Mouse (Mus musculus): Measurements from ENCODE around the gene Xrn2. TPM values are rescaled to one million over a fixed set of nuclear protein-coding genes. Genes with fewer than 3 reads are reported as not detected.

Gene Xrn2
- polyA plus RNA-seq, 1 experiment from 2014 or later, result 110 TPM

- H3K27me3 ChIP-seq (ENCODE audit: control insufficient read depth, insufficient read depth, low read length), result no peaks in the 10 kb centered on the region
- ATAC-seq (replicated peaks; ENCODE audit: low FRiP score), result no peak
Observed at GRCm38 (mm10) chr2:147023560-147023959, 10.8 kb downstream of the Xrn2 start.

GRCm38 (mm10) chr2:147033065-147033464, 20.3 kb downstream of the Xrn2 start:
- Histone ChIP-seq H3K4me1 (replicated peaks; ENCODE audit: control insufficient read depth, insufficient read depth, low read length) (no peaks in the 10 kb centered on the region), H3K9me3 (ENCODE audit: control insufficient read depth, low read length) (no peaks in the 10 kb centered on the region), H3K36me3 (ENCODE audit: control insufficient read depth, insufficient read depth, low read length) (no peaks in the 10 kb centered on the region; the same call in 1 of the 2 replicates), H3K9ac (ENCODE audit: low read length) (no peak overlapping the region), H3K4me2 (ENCODE audit: low read depth, low read length, severe bottlenecking) (no peak overlapping the region), H3K27me3 (ENCODE audit: control insufficient read depth, insufficient read depth, low read length) (no peaks in the 10 kb centered on the region), H3K4me3 (ENCODE audit: low read depth, low read length) (no peak overlapping the region), H3K27ac (ENCODE audit: low read depth, low read length) (no peak overlapping the region)
- DNase-seq (ENCODE audit: low spot score) (no peak), ATAC-seq (replicated peaks; ENCODE audit: low FRiP score) (no peak)
- 48% methylated on average over 2 of the region's 2 CpGs for WGBS

More at GRCm38 (mm10) chr2:147023560-147023959, 10.8 kb downstream of the Xrn2 start:
- Histone ChIP-seq H3K9me3 (ENCODE audit: control insufficient read depth, low read length) (no peaks in the 10 kb centered on the region), H3K27ac (ENCODE audit: low read depth, low read length) (no peak overlapping the region), H3K4me2 (ENCODE audit: low read depth, low read length, severe bottlenecking) (no peak overlapping the region), H3K36me3 (ENCODE audit: control insufficient read depth, insufficient read depth, low read length) (no peaks in the 10 kb centered on the region; the same call in 1 of the 2 replicates), H3K4me1 (replicated peaks; ENCODE audit: control insufficient read depth, insufficient read depth, low read length) (no peaks in the 10 kb centered on the region), H3K9ac (ENCODE audit: low read length) (no peak overlapping the region), H3K4me3 (ENCODE audit: low read depth, low read length) (no peak overlapping the region)
- WGBS, result 93% methylated on average over 4 of the region's 4 CpGs
- no peak for DNase-seq (ENCODE audit: low spot score)

GRCm38 (mm10) chr2:147035864-147036263, 23.1 kb downstream of the Xrn2 start:
- 96% methylated on average over 2 of the region's 2 CpGs for WGBS
- Histone ChIP-seq H3K4me2 (ENCODE audit: low read depth, low read length, severe bottlenecking) (no peak overlapping the region), H3K36me3 (ENCODE audit: control insufficient read depth, insufficient read depth, low read length) (no peaks in the 10 kb centered on the region; the same call in 1 of the 2 replicates), H3K27ac (ENCODE audit: low read depth, low read length) (no peak overlapping the region), H3K9ac (ENCODE audit: low read length) (no peak overlapping the region), H3K27me3 (ENCODE audit: control insufficient read depth, insufficient read depth, low read length) (no peaks in the 10 kb centered on the region), H3K4me3 (ENCODE audit: low read depth, low read length) (no peak overlapping the region), H3K4me1 (replicated peaks; ENCODE audit: control insufficient read depth, insufficient read depth, low read length) (no peaks in the 10 kb centered on the region), H3K9me3 (ENCODE audit: control insufficient read depth, low read length) (no peaks in the 10 kb centered on the region)
- DNase-seq (ENCODE audit: low spot score) (no peak), ATAC-seq (replicated peaks; ENCODE audit: low FRiP score) (no peak)

- Histone ChIP-seq H3K36me3 (ENCODE audit: control insufficient read depth, insufficient read depth, low read length) (peaks cover 3% of the 10 kb centered on the region), H3K9ac (ENCODE audit: low read length) (no peak overlapping the region), H3K4me1 (replicated peaks; ENCODE audit: control insufficient read depth, insufficient read depth, low read length) (no peaks in the 10 kb centered on the region), H3K4me3 (ENCODE audit: low read depth, low read length) (no peak overlapping the region), H3K27me3 (ENCODE audit: control insufficient read depth, insufficient read depth, low read length) (no peaks in the 10 kb centered on the region), H3K9me3 (ENCODE audit: control insufficient read depth, low read length) (no peaks in the 10 kb centered on the region), H3K4me2 (ENCODE audit: low read depth, low read length, severe bottlenecking) (no peak overlapping the region), H3K27ac (ENCODE audit: low read depth, low read length) (no peak overlapping the region)
- 96% methylated on average over 3 of the region's 3 CpGs for WGBS
- DNase-seq (ENCODE audit: low spot score), result no peak
- ATAC-seq (replicated peaks; ENCODE audit: low FRiP score), result no peak
Observed at GRCm38 (mm10) chr2:147047051-147047450, 34.3 kb downstream of the Xrn2 start.

GRCm38 (mm10) chr2:147053229-147053892, 40.6 kb downstream of the Xrn2 start:
- WGBS, result 93% methylated on average over 2 of the region's 2 CpGs
- Histone ChIP-seq H3K27ac (ENCODE audit: low read depth, low read length) (no peak overlapping the region), H3K9ac (ENCODE audit: low read length) (no peak overlapping the region), H3K36me3 (ENCODE audit: control insufficient read depth, insufficient read depth, low read length) (peaks cover 6% of the 10 kb centered on the region), H3K9me3 (ENCODE audit: control insufficient read depth, low read length) (no peaks in the 10 kb centered on the region), H3K4me2 (ENCODE audit: low read depth, low read length, severe bottlenecking) (no peak overlapping the region), H3K4me3 (ENCODE audit: low read depth, low read length) (no peak overlapping the region), H3K27me3 (ENCODE audit: control insufficient read depth, insufficient read depth, low read length) (no peaks in the 10 kb centered on the region), H3K4me1 (replicated peaks; ENCODE audit: control insufficient read depth, insufficient read depth, low read length) (no peaks in the 10 kb centered on the region)
- no peak for ATAC-seq (replicated peaks; ENCODE audit: low FRiP score)
- no peak for DNase-seq (ENCODE audit: low spot score)

GRCm38 (mm10) chr2:147067480-147068246, 54.9 kb downstream of the Xrn2 start:
- no peak overlapping the region for H3K4me3 ChIP-seq (ENCODE audit: low read depth, low read length)
- DNase-seq (ENCODE audit: low spot score), result no peak

GRCm38 (mm10) chr2:147069077-147069476, 56.3 kb downstream of the Xrn2 start:
- DNase-seq (ENCODE audit: low spot score), result no peak
- peak; percentile 63 for ATAC-seq (replicated peaks; ENCODE audit: low FRiP score)
- H3K9me3 ChIP-seq (ENCODE audit: control insufficient read depth, low read length), result no peaks in the 10 kb centered on the region
- H3K4me1 ChIP-seq (replicated peaks; ENCODE audit: control insufficient read depth, insufficient read depth, low read length), result peaks cover 5% of the 10 kb centered on the region; the same call in 1 of the 2 replicates
- peaks cover 2% of the 10 kb centered on the region for H3K27me3 ChIP-seq (ENCODE audit: control insufficient read depth, insufficient read depth, low read length)
- no peaks in the 10 kb centered on the region; the same call in 1 of the 2 replicates for H3K36me3 ChIP-seq (ENCODE audit: control insufficient read depth, insufficient read depth, low read length)
- no peak overlapping the region for H3K4me2 ChIP-seq (ENCODE audit: low read depth, low read length, severe bottlenecking)
- 20% methylated on average over 1 of the region's 1 CpGs for WGBS
- H3K27ac ChIP-seq (ENCODE audit: low read depth, low read length), result no peak overlapping the region
- no peak overlapping the region for H3K9ac ChIP-seq (ENCODE audit: low read length)
- no peak overlapping the region for H3K4me3 ChIP-seq (ENCODE audit: low read depth, low read length)

More at GRCm38 (mm10) chr2:147067480-147068246, 54.9 kb downstream of the Xrn2 start:
- Histone ChIP-seq H3K9me3 (ENCODE audit: control insufficient read depth, low read length) (no peaks in the 10 kb centered on the region), H3K36me3 (ENCODE audit: control insufficient read depth, insufficient read depth, low read length) (no peaks in the 10 kb centered on the region; the same call in 1 of the 2 replicates), H3K9ac (ENCODE audit: low read length) (no peak overlapping the region), H3K4me2 (ENCODE audit: low read depth, low read length, severe bottlenecking) (no peak overlapping the region), H3K4me1 (replicated peaks; ENCODE audit: control insufficient read depth, insufficient read depth, low read length) (peaks cover 5% of the 10 kb centered on the region; the same call in 1 of the 2 replicates), H3K27me3 (ENCODE audit: control insufficient read depth, insufficient read depth, low read length) (peaks cover 2% of the 10 kb centered on the region), H3K27ac (ENCODE audit: low read depth, low read length) (no peak overlapping the region)
- WGBS, result 93% methylated on average over 1 of the region's 1 CpGs
- no peak for ATAC-seq (replicated peaks; ENCODE audit: low FRiP score)

- H3K27me3 ChIP-seq (ENCODE audit: control insufficient read depth, insufficient read depth, low read length), result peaks cover 2% of the 10 kb centered on the region
Observed at GRCm38 (mm10) chr2:147070305-147070704, 57.5 kb downstream of the Xrn2 start.

More at GRCm38 (mm10) chr2:147070305-147070704, 57.5 kb downstream of the Xrn2 start:
- no peak overlapping the region for H3K9ac ChIP-seq (ENCODE audit: low read length)
- WGBS, result 77% methylated on average over 1 of the region's 1 CpGs
- H3K4me3 ChIP-seq (ENCODE audit: low read depth, low read length), result no peak overlapping the region
- DNase-seq (ENCODE audit: low spot score) (no peak), ATAC-seq (replicated peaks; ENCODE audit: low FRiP score) (no peak)
- no peak overlapping the region for H3K27ac ChIP-seq (ENCODE audit: low read depth, low read length)
- no peaks in the 10 kb centered on the region for H3K9me3 ChIP-seq (ENCODE audit: control insufficient read depth, low read length)
- H3K4me1 ChIP-seq (replicated peaks; ENCODE audit: control insufficient read depth, insufficient read depth, low read length), result peaks cover 5% of the 10 kb centered on the region; the same call in 1 of the 2 replicates
- no peak overlapping the region for H3K4me2 ChIP-seq (ENCODE audit: low read depth, low read length, severe bottlenecking)
- no peaks in the 10 kb centered on the region; the same call in 1 of the 2 replicates for H3K36me3 ChIP-seq (ENCODE audit: control insufficient read depth, insufficient read depth, low read length)
